7 mouse cellular contexts compared by ENCODE assay signal in genomic region chr15:97788821-97789220, GRCm38 (mm10). TPM values are rescaled to one million over a fixed set of nuclear protein-coding genes. Genes with fewer than 3 reads are reported as not detected.
A peak's percentile ranks its signal among the peaks of the same experiment; 100 is the strongest.
DNase-seq lines count a peak whose midpoint lies in the region; ATAC-seq and TF ChIP-seq lines count a peak whose summit lies in the region.

No protein-coding gene starts in this region.

- peak; percentile 92 for DNase-seq in layer of hippocampus, adult 9-11 months
- DNase-seq in thymus, adult 2 months = no peak

- peaks cover 81% of the 10 kb centered on the region for H3K4me1 ChIP-seq in megakaryocyte, embryonic 14.5 days
- peaks cover 21% of the 10 kb centered on the region for H3K4me1 ChIP-seq in forebrain, embryonic 12.5 days
- H3K4me1 ChIP-seq in olfactory bulb, adult 2 months (ENCODE audit: control insufficient read depth, insufficient read depth, low read length) = peaks cover 42% of the 10 kb centered on the region
- peaks cover 37% of the 10 kb centered on the region for H3K4me1 ChIP-seq in thymus, adult 2 months (replicated peaks; ENCODE audit: control insufficient read depth, insufficient read depth, low read length)

- peak overlapping the region; percentile 14; the same call in 1 of the 2 replicates for H3K27ac ChIP-seq in forebrain, embryonic 12.5 days
- peak overlapping the region; percentile 1; the same call in 1 of the 2 replicates for H3K27ac ChIP-seq in olfactory bulb, adult 2 months (ENCODE audit: insufficient read depth, low read depth, low read length)
- H3K27ac ChIP-seq in thymus, adult 2 months (ENCODE audit: control insufficient read depth, insufficient read depth, low read length) = no peak overlapping the region

- H3K4me2 ChIP-seq in forebrain, embryonic 12.5 days = no peak overlapping the region

- no peak for ATAC-seq in megakaryocyte, adult 5-6 weeks (ENCODE audit: poor library complexity, severe bottlenecking)
- 0 out of 2 replicates have a peak, but pooled peaks have one; percentile 24 for ATAC-seq in cerebellum, adult (ENCODE audit: insufficient number of reproducible peaks, low FRiP score, low TSS enrichment)
- ATAC-seq in forebrain, embryonic 12.5 days (ENCODE audit: low FRiP score) = no peak

- no peak for TF ChIP-seq CTCF in olfactory bulb, adult 2 months (IDR thresholded peaks at IDR 0.05; ENCODE audit: insufficient read depth, low read depth, low read length)
- TF ChIP-seq CTCF in thymus, adult 2 months (IDR thresholded peaks at IDR 0.05; ENCODE audit: borderline replicate concordance, control insufficient read depth, extremely low read depth, insufficient read depth, low read length, poor library complexity) = no peak

- WGBS in forebrain, embryonic 12.5 days = 59% methylated on average over 6 of the region's 6 CpGs
- WGBS in olfactory bulb, adult 2 months = 24% methylated on average over 6 of the region's 6 CpGs
- 68% methylated on average over 6 of the region's 6 CpGs for WGBS in thymus, adult 2 months

- H3K4me3 ChIP-seq in megakaryocyte, embryonic 14.5 days (replicated peaks) = peak overlapping the region; percentile 42
- H3K4me3 ChIP-seq in forebrain, embryonic 12.5 days (replicated peaks) = no peak overlapping the region
- H3K4me3 ChIP-seq in olfactory bulb, adult 2 months (ENCODE audit: insufficient read depth, low read depth, low read length) = no peak overlapping the region
- H3K4me3 ChIP-seq in thymus, adult 2 months (ENCODE audit: control insufficient read depth, insufficient read depth, low read length) = no peak overlapping the region

- H3K36me3 ChIP-seq in megakaryocyte, embryonic 14.5 days (replicated peaks; ENCODE audit: low read length) = peaks cover 59% of the 10 kb centered on the region
- H3K36me3 ChIP-seq in forebrain, embryonic 12.5 days (replicated peaks) = peaks cover 17% of the 10 kb centered on the region
- H3K36me3 ChIP-seq in thymus, adult 2 months (ENCODE audit: control insufficient read depth, insufficient read depth, low read length) = peaks cover 22% of the 10 kb centered on the region

- H3K9ac ChIP-seq in forebrain, embryonic 12.5 days = no peak overlapping the region

- no peaks in the 10 kb centered on the region for H3K9me3 ChIP-seq in megakaryocyte, embryonic 14.5 days
- no peaks in the 10 kb centered on the region for H3K9me3 ChIP-seq in forebrain, embryonic 12.5 days

- H3K27me3 ChIP-seq in megakaryocyte, embryonic 14.5 days (replicated peaks) = no peaks in the 10 kb centered on the region
- no peaks in the 10 kb centered on the region for H3K27me3 ChIP-seq in forebrain, embryonic 12.5 days
- H3K27me3 ChIP-seq in thymus, adult 2 months (ENCODE audit: control insufficient read depth, insufficient read depth, low read length) = no peaks in the 10 kb centered on the region

- no peak for TF ChIP-seq POLR2A in olfactory bulb, adult 2 months (IDR thresholded peaks at IDR 0.05; ENCODE audit: insufficient read depth, low read depth, low read length)
- no peak for TF ChIP-seq POLR2A in thymus, adult 2 months (IDR thresholded peaks at IDR 0.05; ENCODE audit: control insufficient read depth, extremely low read depth, insufficient read depth, low read length, poor library complexity)

RNA-seq across cellular contexts. Expression of gene Slc48a1, which starts 10.5 kb away (rescaled TPM):
- polyA plus RNA-seq in megakaryocyte, embryonic 14.5 days (2012; ENCODE audit: insufficient read depth, low replicate concordance) = 58.7 and 61.4 TPM in 2 replicates
- total RNA-seq in megakaryocyte, adult 5-6 weeks (2015) = 42.3 and 47.1 TPM in 2 replicates
- total RNA-seq in megakaryocyte, adult 5-6 weeks (2017) = 33.1 and 33.5 TPM in 2 replicates
- 36.6 and 38.1 TPM in 2 replicates for polyA plus RNA-seq in forebrain, embryonic 12.5 days (2016; fragmentation: Nextera tagmentation; extraction: Ambion mirVana)
- not detected in 2 replicates for polyA plus RNA-seq in olfactory bulb, adult 2 months (2012; ENCODE audit: insufficient read depth, insufficient read length, low replicate concordance, missing spikeins)
- polyA plus RNA-seq in thymus, adult 2 months (2012; rRNA removed) = 62.1 and 62.8 TPM in 2 replicates

RNA-seq across cellular contexts. Expression of gene Rapgef3, which starts 21.0 kb away (rescaled TPM):
- 2.3 and 4.5 TPM in 2 replicates for polyA plus RNA-seq in megakaryocyte, embryonic 14.5 days (2012; ENCODE audit: insufficient read depth, low replicate concordance)
- 0.02 TPM in 1 of 2 replicates, not detected in the other for total RNA-seq in megakaryocyte, adult 5-6 weeks (2015)
- total RNA-seq in megakaryocyte, adult 5-6 weeks (2017) = 1.2 and 1.4 TPM in 2 replicates
- 6.2 and 6.3 TPM in 2 replicates for polyA plus RNA-seq in forebrain, embryonic 12.5 days (2016; fragmentation: Nextera tagmentation; extraction: Ambion mirVana)
- not detected in 2 replicates for polyA plus RNA-seq in olfactory bulb, adult 2 months (2012; ENCODE audit: insufficient read depth, insufficient read length, low replicate concordance, missing spikeins)
- 276 and 278 TPM in 2 replicates for polyA plus RNA-seq in thymus, adult 2 months (2012; rRNA removed)

RNA-seq across cellular contexts. Expression of gene Hdac7, which starts 55.5 kb away (rescaled TPM):
- 26.8 and 31.2 TPM in 2 replicates for polyA plus RNA-seq in megakaryocyte, embryonic 14.5 days (2012; ENCODE audit: insufficient read depth, low replicate concordance)
- total RNA-seq in megakaryocyte, adult 5-6 weeks (2015) = 15.6 and 17.2 TPM in 2 replicates
- total RNA-seq in megakaryocyte, adult 5-6 weeks (2017) = 5.7 and 6.2 TPM in 2 replicates
- polyA plus RNA-seq in forebrain, embryonic 12.5 days (2016; fragmentation: Nextera tagmentation; extraction: Ambion mirVana) = 23.7 and 24.1 TPM in 2 replicates
- 147 TPM in 1 of 2 replicates, not detected in the other for polyA plus RNA-seq in olfactory bulb, adult 2 months (2012; ENCODE audit: insufficient read depth, insufficient read length, low replicate concordance, missing spikeins)
- polyA plus RNA-seq in thymus, adult 2 months (2012; rRNA removed) = 827 and 963 TPM in 2 replicates

RNA-seq across cellular contexts. Expression of gene Endou, which starts 57.7 kb away (rescaled TPM):
- polyA plus RNA-seq in megakaryocyte, embryonic 14.5 days (2012; ENCODE audit: insufficient read depth, low replicate concordance) = 0.09 TPM in 1 of 2 replicates, not detected in the other
- total RNA-seq in megakaryocyte, adult 5-6 weeks (2015) = 0.21 TPM in 1 of 2 replicates, not detected in the other
- 0.40 and 0.81 TPM in 2 replicates for total RNA-seq in megakaryocyte, adult 5-6 weeks (2017)
- 0.10 and 0.33 TPM in 2 replicates for polyA plus RNA-seq in forebrain, embryonic 12.5 days (2016; fragmentation: Nextera tagmentation; extraction: Ambion mirVana)
- polyA plus RNA-seq in olfactory bulb, adult 2 months (2012; ENCODE audit: insufficient read depth, insufficient read length, low replicate concordance, missing spikeins) = not detected in 2 replicates
- polyA plus RNA-seq in thymus, adult 2 months (2012; rRNA removed) = 276 and 294 TPM in 2 replicates
